Mouse (Mus musculus): Measurements from ENCODE around the gene Runx1.

GRCm38 (mm10) chr16:92629829-92630228 is 196.1 kb downstream of the Runx1 start:
- TF ChIP-seq USF1 (IDR thresholded peaks at IDR 0.05; ENCODE audit: low read depth) = no peak
- no peak for TF ChIP-seq POLR2A (IDR thresholded peaks at IDR 0.05; ENCODE audit: insufficient read length, low read depth)
- TF ChIP-seq REST (IDR thresholded peaks at IDR 0.05; ENCODE audit: insufficient read depth, insufficient read length) = no peak
- no peak for TF ChIP-seq TCF3 (IDR thresholded peaks at IDR 0.05; ENCODE audit: insufficient read length, low read depth)
- no peak for TF ChIP-seq E2F4 (IDR thresholded peaks at IDR 0.05; ENCODE audit: insufficient read depth)

Data from myocyte (in vitro differentiated cells).